Mouse (Mus musculus): ENCODE results near the gene Washc4.

- no peak for TF ChIP-seq POLR2A (IDR thresholded peaks at IDR 0.05; ENCODE audit: control insufficient read depth, extremely low read depth, insufficient read depth, low read length, poor library complexity)
- no peak for TF ChIP-seq CTCF (IDR thresholded peaks at IDR 0.05; ENCODE audit: borderline replicate concordance, control insufficient read depth, extremely low read depth, insufficient read depth, low read length, poor library complexity)
These were observed 1.3 kb upstream of the Washc4 start for GRCm38 (mm10) chr10:83542241-83542640.

Measured in thymus, adult 2 months (tissue).